Mouse (Mus musculus) heart, adult 8-10 months (tissue): Measurements from ENCODE around the gene Arih2. TPM values are rescaled to one million over a fixed set of nuclear protein-coding genes. Genes with fewer than 3 reads are reported as not detected.
"Not testable (repeated sequence)": the region's sequence is repeated elsewhere in the genome, so short reads cannot be mapped to it uniquely, and the experiment has no call there.

Experiments
- DNase-seq: peaks from one replicate; pipeline ENCODE4 v3.0.0; 2022; ENCODE audit warnings: low spot score
- total RNA-seq, 4 experiments: library from RNA; stranded (reverse); gene quantifications; 2 replicates each; pipeline ENCODE4 v1.2.4; 2022

Arih2 gene
- 10 to 100 TPM; 41.7 to 50.7 (median 49.6) TPM for total RNA-seq

GRCm38 (mm10) chr9:108648611-108649560, at the start of gene Arih2:
TSS of gene Arih2 (minus strand) at chr9:108649386.
- DNase-seq = peak; percentile 91

GRCm38 (mm10) chr9:108694533-108694932, 45.3 kb upstream of the Arih2 start:
- no peak for DNase-seq

- no peak for DNase-seq
Observed at GRCm38 (mm10) chr9:108693946-108694345, 44.8 kb upstream of the Arih2 start.

- DNase-seq = peak; percentile 49
Observed at GRCm38 (mm10) chr9:108692226-108693041, 43.2 kb upstream of the Arih2 start.

- peak; percentile 76 for DNase-seq
Observed at GRCm38 (mm10) chr9:108691846-108692225, 42.6 kb upstream of the Arih2 start.

- peak; percentile 10 for DNase-seq
Observed at GRCm38 (mm10) chr9:108691371-108691770, 42.2 kb upstream of the Arih2 start.

- DNase-seq = no peak
Observed at GRCm38 (mm10) chr9:108690914-108691313, 41.7 kb upstream of the Arih2 start.

GRCm38 (mm10) chr9:108689993-108690392, 40.8 kb upstream of the Arih2 start:
- no peak for DNase-seq

GRCm38 (mm10) chr9:108689106-108689505, 39.9 kb upstream of the Arih2 start, which contains the start of gene Prkar2a:
TSS of gene Prkar2a (plus strand) at chr9:108689314.
- no peak for DNase-seq

GRCm38 (mm10) chr9:108688451-108688850, 39.3 kb upstream of the Arih2 start:
- DNase-seq = no peak

GRCm38 (mm10) chr9:108687686-108688085, 38.5 kb upstream of the Arih2 start:
- no peak for DNase-seq

- DNase-seq = no peak
Observed at GRCm38 (mm10) chr9:108687181-108687580, 38.0 kb upstream of the Arih2 start.

GRCm38 (mm10) chr9:108686475-108686887, 37.3 kb upstream of the Arih2 start:
- DNase-seq = no peak

- no peak for DNase-seq
Observed at GRCm38 (mm10) chr9:108680026-108680425, 30.8 kb upstream of the Arih2 start.

GRCm38 (mm10) chr9:108673151-108673550, 24.0 kb upstream of the Arih2 start:
- no peak for DNase-seq

- DNase-seq = no peak
Observed at GRCm38 (mm10) chr9:108669875-108670274, 20.7 kb upstream of the Arih2 start.

- no peak for DNase-seq
Observed at GRCm38 (mm10) chr9:108662660-108663059, 13.5 kb upstream of the Arih2 start.

- DNase-seq = peak; percentile 82
Observed at GRCm38 (mm10) chr9:108661677-108662612, 12.8 kb upstream of the Arih2 start, which contains the start of gene Slc25a20. TSS of gene Slc25a20 (plus strand) at chr9:108662088.

- DNase-seq = not testable (repeated sequence)
Observed at GRCm38 (mm10) chr9:108655865-108656264, 6.7 kb upstream of the Arih2 start.

GRCm38 (mm10) chr9:108654566-108655464, 5.6 kb upstream of the Arih2 start:
- DNase-seq = no peak
